Mouse (Mus musculus): Measurements from ENCODE around the gene BC025920. TPM values are rescaled to one million over a fixed set of nuclear protein-coding genes. Genes with fewer than 3 reads are reported as not detected.

Gene BC025920
- total and polyA plus RNA-seq, 2 experiments: 0.55 to 0.56 TPM

DNA sequence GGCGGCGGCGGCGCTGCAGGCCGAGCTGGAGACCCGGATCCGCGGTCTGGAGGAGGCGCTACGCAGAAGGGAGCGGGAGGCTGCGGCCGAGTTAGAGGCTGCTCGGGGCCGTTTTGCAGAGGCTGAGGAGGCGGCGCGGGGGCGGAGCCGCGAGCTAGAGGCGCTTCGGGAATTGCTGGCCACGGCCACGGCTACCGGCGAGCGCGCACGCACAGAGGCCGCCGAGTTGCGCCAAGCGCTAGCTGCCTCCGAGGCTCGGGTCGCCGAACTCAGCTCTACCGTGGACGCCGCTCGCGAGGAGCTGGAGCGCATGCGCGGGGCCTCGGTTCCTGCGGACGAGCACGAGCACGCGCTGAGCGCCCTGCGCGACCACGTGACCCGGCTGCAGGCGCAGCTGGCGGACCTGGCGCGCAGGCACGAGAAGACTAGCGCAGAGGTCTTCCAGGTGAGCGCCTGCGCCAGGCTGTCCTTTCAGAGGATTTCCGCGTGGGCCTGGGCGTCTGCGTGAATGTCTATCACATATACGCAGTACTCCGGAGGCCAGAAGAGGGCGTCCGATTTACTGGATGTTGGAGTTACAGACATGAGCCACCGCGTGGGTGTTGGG, 37.5 kb downstream of the BC025920 start:
- H3K4me1 ChIP-seq (ENCODE audit: control insufficient read depth, insufficient read depth, low read length): peaks cover 8% of the 10 kb centered on the region
- no peaks in the 10 kb centered on the region for H3K27me3 ChIP-seq (ENCODE audit: control insufficient read depth, insufficient read depth, low read length)
- peak overlapping the region; percentile 93 for H3K9ac ChIP-seq (ENCODE audit: low read depth, low read length)
- H3K4me3 ChIP-seq (ENCODE audit: insufficient read depth, low read depth, low read length): peak overlapping the region; percentile 80
- peak overlapping the region; percentile 79 for H3K27ac ChIP-seq (replicated peaks; ENCODE audit: insufficient read depth, low read depth, low read length)
- WGBS: under 1% methylated on average over 75 of the region's 75 CpGs
- no peaks in the 10 kb centered on the region for H3K36me3 ChIP-seq (ENCODE audit: control insufficient read depth, insufficient read depth, low read length)
- DNase-seq (ENCODE audit: extremely low read depth, low read depth, low spot score): peak; percentile 90
- no peaks in the 10 kb centered on the region for H3K79me2 ChIP-seq (ENCODE audit: control insufficient read depth, insufficient read depth, low read length)
- peak; percentile 62; the same call in 1 of the 2 replicates for TF ChIP-seq POLR2A (IDR thresholded peaks at IDR 0.05; ENCODE audit: extremely low read depth, insufficient read depth, low read length)
- 0 out of 2 replicates have a peak, but pooled peaks have one; percentile 23 for TF ChIP-seq CTCF (IDR thresholded peaks at IDR 0.05; ENCODE audit: low read depth, low read length)

- Histone ChIP-seq H3K4me3 (ENCODE audit: insufficient read depth, low read depth, low read length) (peak overlapping the region; percentile 80), H3K4me1 (ENCODE audit: control insufficient read depth, insufficient read depth, low read length) (peaks cover 10% of the 10 kb centered on the region), H3K36me3 (ENCODE audit: control insufficient read depth, insufficient read depth, low read length) (no peaks in the 10 kb centered on the region), H3K9ac (ENCODE audit: low read depth, low read length) (peak overlapping the region; percentile 41), H3K27ac (replicated peaks; ENCODE audit: insufficient read depth, low read depth, low read length) (peak overlapping the region; percentile 74; the same call in 1 of the 2 replicates), H3K27me3 (ENCODE audit: control insufficient read depth, insufficient read depth, low read length) (no peaks in the 10 kb centered on the region), H3K79me2 (ENCODE audit: control insufficient read depth, insufficient read depth, low read length) (no peaks in the 10 kb centered on the region)
- no peak for DNase-seq (ENCODE audit: extremely low read depth, low read depth, low spot score)
- TF ChIP-seq CTCF (IDR thresholded peaks at IDR 0.05; ENCODE audit: low read depth, low read length) (no peak), POLR2A (IDR thresholded peaks at IDR 0.05; ENCODE audit: extremely low read depth, insufficient read depth, low read length) (no peak)
- whole genome bisulfite sequencing: 40% methylated on average over 2 of the region's 2 CpGs
Observed at GRCm38 (mm10) chr10:81644162-81644561, 38.1 kb downstream of the BC025920 start.

- WGBS: 94% methylated on average over 18 of the region's 18 CpGs
- Histone ChIP-seq H3K4me3 (ENCODE audit: insufficient read depth, low read depth, low read length) (no peak overlapping the region), H3K27me3 (ENCODE audit: control insufficient read depth, insufficient read depth, low read length) (no peaks in the 10 kb centered on the region), H3K79me2 (ENCODE audit: control insufficient read depth, insufficient read depth, low read length) (no peaks in the 10 kb centered on the region), H3K4me1 (ENCODE audit: control insufficient read depth, insufficient read depth, low read length) (peaks cover 10% of the 10 kb centered on the region), H3K36me3 (ENCODE audit: control insufficient read depth, insufficient read depth, low read length) (no peaks in the 10 kb centered on the region), H3K9ac (ENCODE audit: low read depth, low read length) (no peak overlapping the region), H3K27ac (replicated peaks; ENCODE audit: insufficient read depth, low read depth, low read length) (no peak overlapping the region)
- no peak for TF ChIP-seq CTCF (IDR thresholded peaks at IDR 0.05; ENCODE audit: low read depth, low read length)
- no peak for DNase-seq (ENCODE audit: extremely low read depth, low read depth, low spot score)
Observed at GRCm38 (mm10) chr10:81644716-81645115, 38.6 kb downstream of the BC025920 start.

DNA sequence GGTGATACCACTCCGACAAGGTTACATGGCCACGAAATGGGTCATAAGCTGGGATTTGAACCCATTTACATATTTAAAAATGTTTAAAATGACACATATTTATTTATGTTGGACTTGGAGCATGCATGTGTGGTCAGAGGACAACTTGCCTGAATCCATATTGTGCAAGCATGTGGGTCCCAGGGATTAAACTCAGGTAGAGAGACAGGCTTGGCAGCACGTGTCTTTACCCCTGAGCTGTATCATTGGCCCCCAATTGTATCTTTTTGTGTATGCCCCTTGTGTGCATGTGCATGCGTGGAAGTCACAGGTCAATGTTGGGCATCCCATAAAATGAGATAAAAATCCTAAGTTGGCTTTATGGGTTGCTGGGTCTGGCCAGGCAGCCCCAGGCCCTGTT, 39.3 kb downstream of the BC025920 start:
- TF ChIP-seq POLR2A (IDR thresholded peaks at IDR 0.05; ENCODE audit: extremely low read depth, insufficient read depth, low read length) (no peak), CTCF (IDR thresholded peaks at IDR 0.05; ENCODE audit: low read depth, low read length) (no peak)
- 97% methylated on average over 4 of the region's 4 CpGs for WGBS
- Histone ChIP-seq H3K9ac (ENCODE audit: low read depth, low read length) (no peak overlapping the region), H3K27me3 (ENCODE audit: control insufficient read depth, insufficient read depth, low read length) (no peaks in the 10 kb centered on the region), H3K4me3 (ENCODE audit: insufficient read depth, low read depth, low read length) (no peak overlapping the region), H3K79me2 (ENCODE audit: control insufficient read depth, insufficient read depth, low read length) (peaks cover 3% of the 10 kb centered on the region; the same call in 1 of the 2 replicates), H3K27ac (replicated peaks; ENCODE audit: insufficient read depth, low read depth, low read length) (no peak overlapping the region), H3K4me1 (ENCODE audit: control insufficient read depth, insufficient read depth, low read length) (peaks cover 10% of the 10 kb centered on the region), H3K36me3 (ENCODE audit: control insufficient read depth, insufficient read depth, low read length) (no peaks in the 10 kb centered on the region)
- no peak for DNase-seq (ENCODE audit: extremely low read depth, low read depth, low spot score)

- TF ChIP-seq POLR2A (IDR thresholded peaks at IDR 0.05; ENCODE audit: extremely low read depth, insufficient read depth, low read length) (no peak), CTCF (IDR thresholded peaks at IDR 0.05; ENCODE audit: low read depth, low read length) (no peak)
- 63% methylated on average over 7 of the region's 7 CpGs for WGBS
- Histone ChIP-seq H3K79me2 (ENCODE audit: control insufficient read depth, insufficient read depth, low read length) (peaks cover 4% of the 10 kb centered on the region; the same call in 1 of the 2 replicates), H3K9ac (ENCODE audit: low read depth, low read length) (no peak overlapping the region), H3K27ac (replicated peaks; ENCODE audit: insufficient read depth, low read depth, low read length) (no peak overlapping the region), H3K4me1 (ENCODE audit: control insufficient read depth, insufficient read depth, low read length) (peaks cover 10% of the 10 kb centered on the region), H3K4me3 (ENCODE audit: insufficient read depth, low read depth, low read length) (no peak overlapping the region), H3K27me3 (ENCODE audit: control insufficient read depth, insufficient read depth, low read length) (no peaks in the 10 kb centered on the region), H3K36me3 (ENCODE audit: control insufficient read depth, insufficient read depth, low read length) (no peaks in the 10 kb centered on the region)
- DNase-seq (ENCODE audit: extremely low read depth, low read depth, low spot score): no peak
Observed at GRCm38 (mm10) chr10:81646015-81646555, 40.0 kb downstream of the BC025920 start.

Measured in liver, adult 2 months (tissue).